Mouse (Mus musculus) cerebellum, adult 9-11 months (tissue): ENCODE results near the gene Ttll10.

ENCODE experiments used
- DNase-seq: peaks from one replicate; pipeline ENCODE4 v3.0.0; 2022

Gene Ttll10

DNA sequence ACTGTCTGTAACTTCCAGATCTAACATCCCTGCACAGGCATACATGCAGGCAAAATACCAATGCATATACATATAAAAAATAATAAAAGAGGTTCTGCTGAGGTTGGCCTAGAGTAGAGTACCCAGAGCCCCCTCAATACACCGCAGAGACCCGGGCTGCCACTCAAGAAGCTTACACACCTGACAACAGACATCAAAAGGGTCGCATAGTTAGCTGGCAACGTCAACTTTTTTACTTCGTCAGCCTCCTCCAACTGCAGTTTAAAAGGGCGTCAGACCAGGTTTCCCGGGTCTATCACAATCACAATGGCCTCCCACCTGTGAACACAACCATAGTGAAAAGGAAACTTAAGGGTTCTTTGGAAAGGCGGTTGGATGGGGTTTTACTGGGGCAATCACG, 35.7 kb downstream of the Ttll10 start:
- DNase-seq, result no peak

DNA sequence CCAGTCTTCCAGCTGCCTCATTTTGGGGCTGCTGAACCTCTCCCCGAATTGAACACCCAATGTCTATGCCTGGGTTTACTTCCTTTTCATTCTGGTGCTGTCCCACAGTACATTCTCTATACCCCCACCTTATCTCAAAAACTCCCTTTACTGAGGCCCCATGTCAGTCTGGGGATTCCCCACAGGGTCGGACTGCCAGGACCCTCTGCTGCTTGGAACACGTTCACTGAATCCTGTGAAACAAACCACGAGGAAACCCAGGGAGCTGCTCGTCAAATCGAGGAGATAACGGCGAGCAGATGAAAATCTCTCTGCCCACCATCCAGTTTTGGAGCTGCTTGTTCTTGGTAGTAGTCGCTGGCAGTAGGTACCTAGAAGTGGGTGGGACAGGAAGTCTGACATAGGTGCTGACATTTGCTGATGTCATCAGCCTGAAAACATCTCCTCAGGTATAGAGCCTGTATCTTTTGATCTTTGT, 37.2 kb downstream of the Ttll10 start:
- DNase-seq, result no peak

DNA sequence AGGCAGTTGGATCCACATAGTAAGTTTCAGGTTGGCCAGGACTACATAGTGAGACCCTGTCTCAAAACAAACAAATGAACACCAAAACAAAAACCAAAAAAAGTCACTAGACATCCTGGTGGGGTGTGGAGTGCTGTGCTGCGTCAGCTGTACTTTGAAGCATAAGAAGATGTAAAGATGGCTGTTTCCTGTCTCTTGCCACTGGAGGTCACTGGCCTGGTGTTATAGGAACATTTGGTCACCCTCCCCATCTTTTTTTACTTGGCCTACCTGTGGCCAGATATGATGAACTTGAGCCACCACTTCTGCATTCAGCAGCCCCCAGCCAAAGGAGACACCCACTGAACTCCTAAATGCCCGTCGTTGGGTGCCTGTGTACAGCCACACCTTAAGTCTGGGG, 37.8 kb downstream of the Ttll10 start:
- DNase-seq, result no peak

DNA sequence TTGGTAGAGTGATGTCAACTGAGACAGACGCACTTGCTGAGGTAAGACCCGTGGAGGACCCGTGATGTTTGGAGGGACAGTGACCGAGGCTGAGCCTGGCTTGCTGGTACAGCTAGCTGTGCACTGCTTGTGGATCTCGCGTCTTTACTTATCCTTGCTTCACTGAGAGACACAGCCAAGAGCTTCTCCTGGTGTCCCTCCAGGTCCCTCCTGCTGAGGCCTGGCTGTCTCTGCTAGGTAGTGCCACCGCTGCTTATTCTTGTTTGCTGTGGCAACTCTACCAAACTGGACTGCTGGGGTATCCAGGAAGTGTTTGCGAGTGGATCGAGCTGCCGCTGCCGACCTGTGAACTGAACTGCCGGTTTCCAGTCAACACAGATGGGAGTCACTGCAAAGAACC, 39.4 kb downstream of the Ttll10 start:
- DNase-seq, result no peak

DNA sequence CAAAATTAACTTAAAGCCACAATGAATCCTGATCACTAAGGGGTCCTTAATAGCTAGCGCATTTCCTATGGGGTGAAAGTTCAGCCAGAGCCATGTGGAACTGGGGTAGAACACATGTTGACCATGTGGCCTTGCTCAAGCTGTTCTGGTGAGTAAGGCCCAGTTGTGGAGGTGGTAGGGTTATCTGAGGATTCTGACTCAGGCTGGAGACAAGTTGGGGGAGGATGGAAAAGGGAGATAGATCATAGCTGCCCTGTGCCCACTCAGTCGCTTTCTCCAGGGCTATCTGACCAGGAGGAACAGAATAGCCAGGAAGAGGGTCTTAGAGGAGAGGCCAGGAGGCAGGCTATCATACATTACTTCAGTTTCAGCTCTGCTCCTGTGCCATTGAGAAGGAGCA, 44.8 kb downstream of the Ttll10 start:
- no peak for DNase-seq

DNA sequence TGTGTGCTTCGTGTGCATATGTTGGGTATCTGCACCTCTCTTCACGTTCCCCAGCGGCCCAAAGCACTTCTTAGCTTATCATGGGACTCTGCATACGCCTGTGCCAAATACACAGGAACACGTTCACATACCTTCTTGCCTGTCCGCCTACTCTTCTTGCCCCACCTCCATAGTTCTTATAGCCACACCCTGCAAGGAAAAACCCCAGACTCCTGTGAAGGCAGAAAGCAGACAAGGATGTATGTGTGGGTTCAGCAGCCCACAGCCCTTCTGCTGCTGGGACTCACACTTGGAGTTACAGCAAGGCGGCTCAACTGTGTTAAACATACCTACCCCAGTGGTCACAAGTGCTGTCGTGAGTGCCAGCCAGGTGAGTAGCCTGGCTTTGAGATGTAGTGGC, 45.6 kb downstream of the Ttll10 start, which contains the start of gene Tnfrsf4:
TSS of gene Tnfrsf4 (plus strand) at position 207 of the 400 bp plus-strand sequence.
- no peak for DNase-seq

DNA sequence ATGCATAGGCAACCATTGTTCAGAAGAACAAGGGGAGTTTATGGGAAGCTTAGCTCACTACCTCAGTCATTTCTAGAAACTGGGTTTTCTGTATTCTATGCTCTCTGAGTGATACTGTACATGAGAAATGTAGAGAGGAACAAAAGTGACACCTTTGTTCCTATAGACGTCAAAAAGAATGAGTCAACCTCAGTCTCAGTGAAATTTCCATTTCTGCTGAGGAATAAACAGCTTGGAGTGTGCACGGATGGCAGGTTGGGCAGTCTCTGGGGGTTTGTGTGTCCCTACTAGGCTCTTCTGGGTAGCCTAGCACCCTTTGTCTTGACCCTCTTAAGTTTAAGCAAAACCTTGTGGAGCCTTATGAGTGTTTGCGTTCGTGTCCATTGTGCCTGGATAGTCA, 50.8 kb downstream of the Ttll10 start:
- no peak for DNase-seq

DNA sequence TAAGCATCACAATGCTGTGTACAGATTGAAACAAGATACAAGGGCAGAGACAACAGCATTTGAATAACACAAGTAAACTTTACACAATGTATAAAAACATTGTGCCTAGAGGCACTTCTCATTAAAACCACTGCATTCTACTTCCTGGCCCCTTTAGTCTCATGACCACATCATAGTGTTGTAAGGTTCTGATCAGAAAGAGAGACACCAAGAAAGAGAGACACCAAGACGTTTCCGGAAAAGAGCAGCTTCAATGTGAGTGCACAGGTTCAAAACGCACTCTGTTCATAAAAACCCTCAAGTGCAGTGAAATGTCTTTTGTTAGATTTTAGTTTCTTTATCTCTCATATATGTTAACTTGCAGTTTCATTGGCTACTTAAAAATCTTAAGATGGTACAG, 55.1 kb downstream of the Ttll10 start:
- no peak for DNase-seq

DNA sequence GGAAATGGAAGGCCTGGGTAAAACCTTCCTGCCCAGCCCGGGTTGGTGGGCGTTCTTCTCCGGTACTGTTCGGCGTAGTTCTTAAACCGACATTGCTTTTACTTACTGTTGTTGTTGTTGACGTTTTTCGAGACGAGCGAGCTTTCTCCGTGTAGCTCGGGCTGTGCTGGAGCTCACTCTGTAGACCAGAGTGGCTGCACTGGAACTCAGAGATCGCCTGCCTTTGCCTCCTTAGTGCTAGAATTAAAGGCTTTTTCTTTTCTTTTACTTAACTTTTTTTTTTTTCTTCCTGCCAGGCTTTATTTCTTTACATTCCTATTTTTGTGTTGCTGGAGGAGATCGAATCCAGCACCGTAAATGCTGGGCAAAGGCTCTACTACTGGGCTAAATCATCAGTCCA, 65.6 kb downstream of the Ttll10 start:
- DNase-seq, result no peak

DNA sequence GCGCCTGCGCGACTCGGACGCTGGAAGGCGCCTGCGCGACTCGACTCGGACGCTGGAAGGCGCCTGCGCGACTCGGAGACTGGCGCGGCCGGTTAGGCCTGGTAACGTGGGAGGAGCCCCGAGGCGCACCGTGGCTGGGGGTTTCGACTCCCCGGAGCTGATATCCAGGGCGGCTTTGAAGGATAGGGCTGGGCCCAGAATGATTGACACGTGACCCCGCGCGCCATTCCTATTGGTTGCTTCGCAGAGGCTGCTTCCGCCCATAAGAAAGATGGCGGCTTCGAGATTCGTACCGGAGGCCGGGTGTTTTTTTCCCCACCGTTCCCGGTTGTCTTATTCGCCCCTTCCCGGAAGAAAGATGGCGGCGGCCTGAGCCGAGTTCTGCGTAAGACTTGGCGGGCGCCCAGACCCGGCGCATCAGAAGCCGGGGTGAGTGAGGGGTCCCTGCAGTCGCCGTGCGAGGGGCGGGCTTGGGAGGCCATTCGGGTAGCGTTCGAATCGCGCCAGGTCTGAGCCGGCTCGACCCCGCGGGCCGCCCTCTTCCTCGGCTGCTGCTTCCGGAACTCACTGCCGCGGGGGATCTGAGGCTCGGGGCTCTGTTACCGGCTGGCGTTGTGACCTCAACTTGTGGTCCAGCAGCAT, 66.2 kb downstream of the Ttll10 start:
- DNase-seq, result peak; percentile 98

DNA sequence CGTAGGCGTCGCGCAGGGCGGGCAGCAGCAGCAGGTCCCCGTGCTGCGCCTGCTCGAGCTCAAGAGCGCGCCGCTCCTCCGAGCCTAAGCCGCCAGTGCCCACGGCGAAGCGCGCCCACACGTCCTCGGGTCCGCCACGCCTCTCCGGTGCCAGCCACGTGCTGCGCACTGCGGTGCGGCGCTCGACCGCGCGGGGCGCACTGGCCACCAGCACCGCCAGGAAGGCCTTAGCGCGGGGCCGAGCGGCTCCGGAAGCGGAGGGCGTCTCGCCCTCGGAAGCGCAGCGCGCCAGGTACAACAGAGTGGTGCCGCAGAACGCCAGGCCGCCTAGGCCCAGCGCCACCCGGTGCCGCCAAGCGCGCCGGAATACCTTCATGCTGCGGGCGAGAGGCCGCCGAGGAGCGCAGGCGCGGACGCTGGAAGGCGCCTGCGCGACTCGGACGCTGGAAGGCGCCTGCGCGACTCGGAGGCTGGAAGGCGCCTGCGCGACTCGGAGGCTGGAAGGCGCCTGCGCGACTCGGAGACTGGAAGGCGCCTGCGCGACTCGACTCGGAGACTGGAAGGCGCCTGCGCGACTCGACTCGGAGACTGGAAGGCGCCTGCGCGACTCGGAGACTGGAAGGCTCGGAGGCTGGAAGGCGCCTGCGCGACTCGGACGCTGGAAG, 66.8 kb downstream of the Ttll10 start, which contains the start of the genes B3galt6 and Sdf4:
TSS of gene B3galt6 (minus strand) at position 409 of the 665 bp plus-strand sequence.
TSS of gene Sdf4 (plus strand) at position 632 of the 665 bp plus-strand sequence.
- no peak for DNase-seq

DNA sequence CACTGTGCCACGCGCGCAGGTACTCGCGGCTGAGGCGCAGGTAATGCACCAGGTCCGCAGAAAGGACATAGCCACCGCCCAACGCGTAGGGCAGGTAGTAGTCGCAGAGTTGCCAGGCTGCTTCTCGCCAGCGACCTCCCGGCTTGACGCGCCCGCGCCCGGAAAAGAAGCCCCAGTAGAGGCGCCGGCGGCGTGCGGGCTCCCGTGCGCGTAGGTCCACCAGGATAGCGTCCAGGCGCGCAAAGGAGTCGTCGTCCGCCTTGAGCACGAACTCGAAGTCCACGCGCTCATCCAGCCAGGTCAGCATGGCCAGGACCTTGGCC, 67.3 kb downstream of the Ttll10 start:
- DNase-seq, result no peak

DNA sequence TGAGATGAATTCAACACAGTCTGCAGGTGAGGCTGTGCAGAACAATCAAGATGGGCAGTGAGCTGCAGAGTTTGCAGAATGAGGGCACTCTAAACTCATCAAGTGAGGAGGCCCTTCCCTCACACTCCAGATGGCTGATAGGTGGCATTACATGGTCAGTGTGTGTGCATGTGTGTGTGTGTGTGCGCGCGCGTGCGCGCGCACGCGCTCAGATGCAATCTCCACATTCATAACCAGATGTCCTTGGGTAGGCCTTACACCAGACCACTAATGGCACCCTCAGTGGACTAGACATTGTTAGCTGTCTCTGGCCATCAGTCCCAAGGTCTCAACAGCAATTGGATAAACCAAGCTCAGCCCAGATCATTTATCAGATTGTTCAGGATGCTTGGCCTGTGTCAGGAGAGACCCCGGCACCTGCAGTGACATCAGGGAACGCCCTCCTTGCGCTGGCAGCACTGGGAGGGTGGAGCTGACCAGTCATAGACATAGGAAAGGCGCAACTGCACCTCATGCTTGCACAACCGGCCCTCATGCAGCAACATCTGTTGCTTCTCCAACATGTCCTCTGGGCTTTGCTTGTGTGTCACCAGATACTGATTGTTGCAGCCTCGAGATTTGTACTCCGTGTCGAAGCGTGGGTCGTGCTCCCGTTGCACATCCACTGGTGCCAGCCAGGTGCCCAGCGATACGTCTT, 67.9 kb downstream of the Ttll10 start:
- DNase-seq, result peak; percentile 76
